Mouse (Mus musculus) layer of hippocampus, adult 18-20 months (tissue): ENCODE measurements around the gene Smu1. TPM values are rescaled to one million over a fixed set of nuclear protein-coding genes. Genes with fewer than 3 reads are reported as not detected.

Experiments
- microRNA-seq, 2 experiments: library from miRNA; unstranded; fragments of <30 nt; microRNA quantifications; one replicate each; pipeline ENCODE4 v1.2.0; 2021
- total RNA-seq, 2 experiments: library from RNA; stranded (reverse); gene quantifications; 2 replicates each; pipeline ENCODE4 v1.2.3; 2021

The Smu1 gene
- total RNA-seq, 2 experiments from 2014 or later: 48.9 to 55.4 TPM

Small RNA genes lying within 50 kb of the gene (microRNA-seq; reads per million reads assigned to microRNA genes)
- 0 reads per million in 2 experiments for gene Mir207

Other genes with a start within 250 kb of the Smu1 start
- gene Aptx, start 54.7 kb downstream of the Smu1 start, total RNA-seq: 10 to 100 TPM; 29.5 to 31.2 TPM
- gene Dnaja1, start 35.8 kb downstream of the Smu1 start, total RNA-seq: 100 to 1,000 TPM; 333 to 347 TPM
- gene B4galt1, start 96.1 kb upstream of the Smu1 start, total RNA-seq: 1 to 10 TPM; 7.0 to 7.6 TPM
- not detected for gene Spink4, start 162.1 kb upstream of the Smu1 start, total RNA-seq
- gene Bag1, start 190.4 kb upstream of the Smu1 start, total RNA-seq: 100 to 1,000 TPM; 154 to 156 TPM
- gene Chmp5, start 190.5 kb upstream of the Smu1 start, total RNA-seq: 10 to 100 TPM; 85.7 to 87.2 TPM
- gene Nfx1, start 213.0 kb upstream of the Smu1 start, total RNA-seq: 10 to 100 TPM; 65.6 to 68.7 TPM